Mouse (Mus musculus) cerebellum, adult 18-20 months (tissue): ENCODE results near the gene Myrip.
A peak's percentile ranks its signal among the peaks of the same experiment; 100 is the strongest.
"Not testable (repeated sequence)": the region's sequence is repeated elsewhere in the genome, so short reads cannot be mapped to it uniquely, and the experiment has no call there.

Experiments used
- DNase-seq, 2 experiments: peaks; one replicate each; pipeline ENCODE4 v3.0.0; 2021

Gene Myrip

GRCm38 (mm10) chr9:120398289-120398688, 97.0 kb downstream of the Myrip start:
- DNase-seq, result no peak

GRCm38 (mm10) chr9:120399537-120399936, 98.2 kb downstream of the Myrip start:
- not testable (repeated sequence) for DNase-seq

DNA sequence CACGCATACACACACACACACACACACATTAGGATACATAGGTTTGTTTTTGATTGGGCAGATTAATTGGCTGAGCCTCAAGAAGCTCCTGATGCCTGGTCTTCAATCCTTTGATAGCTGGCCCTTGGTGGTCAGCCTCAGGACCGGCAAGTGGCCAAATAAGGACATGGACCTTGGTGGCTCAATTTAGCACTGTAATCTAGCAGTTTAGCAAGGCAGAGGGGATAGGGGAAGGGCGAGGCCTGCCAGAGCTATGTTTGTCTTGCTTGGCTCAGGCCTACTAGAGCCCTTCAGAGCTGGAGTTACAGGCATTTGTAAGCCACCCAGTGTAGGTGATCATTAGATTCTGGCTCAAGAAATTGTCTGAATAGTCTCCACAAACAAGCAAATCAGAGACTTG, 101.1 kb downstream of the Myrip start:
- DNase-seq, result no peak

DNA sequence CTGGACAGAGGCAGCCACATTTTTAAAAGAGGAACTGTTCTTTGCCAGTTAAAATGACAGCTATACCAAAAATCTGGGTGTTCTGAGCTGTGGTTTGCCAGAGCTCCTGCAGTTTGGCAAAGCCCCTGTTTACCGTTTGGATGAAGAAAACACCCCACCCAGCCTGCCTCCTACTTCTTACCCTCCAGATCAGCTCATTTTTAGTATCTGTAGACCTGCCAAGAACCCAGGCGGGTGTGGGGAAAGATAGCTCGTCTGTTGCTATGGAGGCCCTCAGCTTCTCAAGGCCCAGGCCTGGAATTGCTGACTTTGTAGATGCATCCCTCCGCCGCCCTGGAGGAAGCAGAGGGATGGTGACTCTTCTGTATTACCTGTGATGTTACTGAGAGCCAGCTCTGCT, 102.3 kb downstream of the Myrip start:
- DNase-seq, result no peak

DNA sequence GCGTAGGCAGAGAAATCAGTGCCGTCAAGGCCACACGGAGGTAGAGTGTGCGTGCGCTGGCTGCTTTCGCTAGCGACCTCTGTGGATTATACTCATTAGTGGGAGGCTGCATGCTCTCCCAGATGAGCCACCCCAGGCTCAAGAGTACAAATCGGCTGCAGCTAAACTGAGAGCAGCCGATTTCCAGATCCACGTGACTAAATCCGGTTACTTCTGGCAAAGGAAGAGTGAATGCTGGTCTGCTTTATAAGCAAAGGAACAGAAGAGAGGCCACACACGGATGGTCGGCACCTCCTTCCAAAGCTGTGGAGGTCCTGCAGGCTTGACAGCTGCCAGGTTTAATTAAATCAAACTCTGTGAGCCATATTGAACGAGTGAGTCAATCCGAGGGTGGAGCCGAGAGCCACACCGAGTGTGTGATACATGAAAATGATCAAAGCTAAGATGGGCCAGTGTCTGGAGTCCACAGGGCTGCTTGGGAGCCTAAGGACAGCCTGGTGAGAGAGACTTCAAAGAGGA, 108.4 kb downstream of the Myrip start:
- no peak for DNase-seq

GRCm38 (mm10) chr9:120410421-120410820, 109.1 kb downstream of the Myrip start:
- DNase-seq, result peak; percentile 61 to 62

GRCm38 (mm10) chr9:120415504-120415903, 114.2 kb downstream of the Myrip start:
- peak; percentile 74 to 79 for DNase-seq

- DNase-seq, result no peak
Measured at GRCm38 (mm10) chr9:120416151-120416550, 114.8 kb downstream of the Myrip start.

- no peak for DNase-seq
Measured at GRCm38 (mm10) chr9:120416729-120417128, 115.4 kb downstream of the Myrip start.

GRCm38 (mm10) chr9:120418582-120418981, 117.3 kb downstream of the Myrip start:
- DNase-seq, result no peak

- no peak for DNase-seq
Measured at GRCm38 (mm10) chr9:120424567-120424966, 123.3 kb downstream of the Myrip start.

DNA sequence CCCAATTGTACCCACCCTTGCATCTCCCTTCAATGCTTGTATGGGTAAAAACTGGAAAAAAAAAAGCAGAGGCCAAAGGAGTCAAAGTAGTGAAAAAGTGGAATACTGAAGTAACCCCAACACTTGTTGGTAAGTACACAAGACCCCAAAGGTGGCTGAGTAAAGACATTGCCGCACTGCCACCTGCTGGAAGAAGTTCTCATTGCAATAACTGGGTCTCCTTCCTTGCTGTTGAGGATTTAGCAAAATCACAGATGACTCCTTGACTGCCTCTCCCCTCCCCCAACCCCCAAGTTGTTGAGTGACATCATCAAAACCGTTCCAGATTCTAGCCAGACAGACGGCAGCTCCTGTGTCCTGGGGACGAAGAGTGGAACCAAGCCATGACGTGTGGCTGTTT, 124.5 kb downstream of the Myrip start:
- DNase-seq, result peak; percentile 52

DNA sequence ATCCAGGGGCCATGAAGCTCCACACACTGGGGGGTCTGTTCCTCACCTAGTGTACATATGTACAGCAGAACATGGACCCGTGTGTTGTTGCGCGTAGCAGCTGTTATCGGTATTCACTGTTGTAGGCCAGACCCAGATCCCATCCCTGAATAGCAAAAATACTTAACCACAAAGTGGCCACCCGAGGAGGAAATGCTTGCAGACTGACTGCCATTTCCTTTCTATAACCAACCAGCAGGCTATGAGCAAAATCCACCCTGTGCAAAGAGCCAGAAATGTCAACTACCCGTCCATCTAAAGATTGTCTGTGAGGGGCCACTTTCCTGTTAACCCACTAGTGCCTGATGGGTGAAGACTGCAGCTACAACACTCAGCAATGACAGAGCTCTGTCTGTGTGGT, 126.9 kb downstream of the Myrip start:
- no peak for DNase-seq

- DNase-seq, result peak; percentile 60 to 74
Measured at GRCm38 (mm10) chr9:120433747-120434146, 132.4 kb downstream of the Myrip start.

DNA sequence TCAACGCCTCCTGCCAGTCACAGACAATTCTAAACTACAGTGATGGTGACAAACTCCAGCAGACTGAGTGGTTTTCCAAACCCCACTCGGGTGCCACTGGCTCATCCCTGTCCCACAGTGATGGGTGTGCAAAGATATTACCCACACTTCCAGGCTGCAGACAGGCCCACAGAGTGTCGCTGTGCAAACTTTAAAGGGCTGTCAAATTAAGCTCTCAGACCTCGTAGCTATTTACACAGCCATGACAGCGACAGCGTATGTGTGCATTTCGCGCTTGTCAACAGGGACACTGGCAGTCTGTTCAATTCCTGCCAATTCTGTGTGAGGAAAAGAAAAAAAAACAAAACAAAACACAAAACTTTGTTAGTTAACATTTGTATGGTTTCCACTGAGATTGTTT, 134.5 kb downstream of the Myrip start:
- DNase-seq, result no peak

DNA sequence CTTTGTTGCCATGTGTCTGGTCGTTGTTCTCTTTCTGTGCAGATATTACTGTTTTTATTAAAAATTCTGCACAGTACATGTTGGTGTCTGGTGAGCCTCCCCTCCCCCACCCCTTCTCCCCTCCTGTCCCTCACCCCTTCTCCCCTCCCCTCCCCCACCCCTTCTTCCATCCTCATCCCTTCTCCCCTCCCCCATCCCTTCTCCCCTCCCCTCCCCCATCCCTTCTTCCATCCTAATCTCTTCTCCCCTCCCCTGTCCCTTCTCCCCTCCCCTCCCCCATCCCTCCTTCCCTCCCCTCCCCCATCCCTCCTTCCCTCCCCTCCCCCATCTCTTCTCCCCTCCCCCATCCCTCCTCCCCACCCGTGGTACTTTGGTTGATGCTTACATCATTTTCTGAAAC, 135.5 kb downstream of the Myrip start:
- no peak for DNase-seq

GRCm38 (mm10) chr9:120437266-120437876, 136.1 kb downstream of the Myrip start:
- DNase-seq, result no peak

DNA sequence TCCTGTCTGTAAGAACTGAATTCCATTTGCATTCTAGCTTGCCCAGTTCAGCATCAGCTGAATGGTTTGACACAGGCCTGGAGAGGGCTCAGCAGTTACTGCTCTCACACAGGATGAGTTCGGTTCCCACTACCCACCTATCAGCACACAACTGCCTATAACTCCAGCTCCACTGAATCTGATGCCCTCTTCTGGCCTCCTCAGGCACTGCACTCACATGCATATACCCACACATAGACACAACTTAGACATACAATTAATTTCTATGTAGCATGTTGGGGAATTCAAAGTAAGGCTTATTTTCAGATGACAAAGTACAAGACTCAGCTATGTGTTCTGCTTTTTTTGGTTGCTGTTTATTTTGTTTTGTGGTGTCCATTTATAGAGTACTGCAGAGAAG, 137.0 kb downstream of the Myrip start:
- no peak for DNase-seq

- DNase-seq, result no peak
Measured at GRCm38 (mm10) chr9:120438781-120439180, 137.5 kb downstream of the Myrip start.

GRCm38 (mm10) chr9:120444642-120445041, 143.3 kb downstream of the Myrip start:
- DNase-seq, result no peak

GRCm38 (mm10) chr9:120449696-120450329, 148.5 kb downstream of the Myrip start:
- no peak for DNase-seq

DNA sequence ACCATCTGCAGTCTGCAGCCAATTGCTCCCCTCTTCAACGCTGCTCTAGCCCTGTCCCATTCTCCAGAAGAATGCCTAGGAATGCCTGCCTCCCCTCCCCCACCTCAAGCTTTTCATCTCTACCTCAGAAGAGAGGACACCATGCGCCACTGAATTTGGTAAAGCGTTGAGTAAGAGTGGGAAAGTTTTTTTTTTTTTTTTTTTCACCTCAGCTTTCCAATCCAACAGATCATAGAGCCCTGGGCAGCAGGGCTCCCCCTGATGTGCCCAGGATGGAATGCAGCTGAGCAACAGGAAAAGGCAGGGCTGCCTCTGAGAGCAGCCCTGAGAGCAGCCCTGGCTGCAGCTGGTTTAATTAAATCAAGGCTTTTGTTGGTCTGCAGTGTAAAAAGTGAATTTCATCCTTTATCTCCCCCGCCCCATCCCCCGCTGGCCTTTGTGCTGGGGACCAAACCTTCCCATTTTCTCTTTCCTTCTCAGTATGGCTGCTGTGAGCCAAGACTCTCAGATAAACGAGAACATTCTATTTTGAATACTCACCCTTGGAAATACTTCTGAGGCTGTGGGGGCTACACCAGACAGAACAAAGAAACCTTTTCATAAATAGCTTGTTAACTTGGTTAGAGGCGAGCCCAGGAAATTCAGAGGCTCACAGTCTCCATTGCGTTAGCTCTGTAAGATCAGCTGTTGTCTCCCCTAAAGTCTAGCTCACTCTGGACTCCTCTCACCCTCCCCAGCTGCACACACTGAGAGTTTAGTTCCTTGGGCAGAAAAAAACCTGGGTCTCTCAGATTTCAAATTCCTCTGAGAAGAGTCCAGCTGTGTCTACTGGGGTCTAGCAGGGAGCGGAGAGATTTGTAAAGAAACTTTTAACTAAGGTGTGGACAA, 154.7 kb downstream of the Myrip start:
- no peak for DNase-seq

DNA sequence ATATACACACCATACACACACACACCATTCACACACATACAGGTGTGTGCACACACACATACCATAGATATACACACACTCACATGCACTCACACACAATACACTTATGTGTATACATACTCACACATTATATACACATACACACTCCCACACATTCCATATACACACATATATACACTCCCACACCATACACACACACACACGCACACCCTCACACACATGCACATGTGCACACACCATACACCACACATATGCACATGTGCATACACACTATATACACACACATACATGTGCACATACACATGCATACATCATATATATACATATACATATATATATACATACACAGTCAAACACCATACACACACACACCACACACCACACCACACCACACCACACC, 169.1 kb downstream of the Myrip start:
- no peak for DNase-seq

- no peak for DNase-seq
Measured at GRCm38 (mm10) chr9:120481644-120482043, 180.3 kb downstream of the Myrip start.
